Mouse (Mus musculus): ENCODE measurements around the gene Slc25a43. TPM values are rescaled to one million over a fixed set of nuclear protein-coding genes. Genes with fewer than 3 reads are reported as not detected.

Slc25a43 gene
- polyA plus RNA-seq, 1 experiment: 2.7 TPM

DNA sequence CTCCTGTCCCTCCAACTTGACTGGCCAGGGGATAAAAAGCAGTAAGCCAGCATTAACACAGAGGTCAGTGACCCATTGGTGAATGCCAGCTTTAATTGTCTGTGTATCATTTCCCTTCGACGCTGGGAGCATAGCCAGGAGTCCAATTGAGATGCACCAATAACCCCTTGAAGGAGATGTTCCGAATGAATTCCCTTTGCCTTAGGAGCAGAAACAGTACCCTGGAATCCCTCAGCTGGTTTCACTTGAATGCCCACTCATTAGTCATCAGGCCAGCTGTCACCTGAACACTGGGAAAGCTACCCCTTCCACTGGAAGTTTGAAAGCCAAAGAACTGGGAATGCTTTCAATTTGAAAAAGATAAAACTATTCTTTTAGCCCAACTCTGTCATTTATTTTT lies 5.1 kb downstream of the Slc25a43 start:
- no peak overlapping the region for H3K27ac ChIP-seq (ENCODE audit: control insufficient read depth, insufficient read depth, low read depth, low read length)
- TF ChIP-seq POLR2A (IDR thresholded peaks at IDR 0.05; ENCODE audit: control insufficient read depth, low read depth, low read length): no peak
- TF ChIP-seq CTCF (IDR thresholded peaks at IDR 0.05; ENCODE audit: control insufficient read depth, insufficient read depth, insufficient replicate concordance, low read depth, low read length): no peak
- H3K4me3 ChIP-seq (ENCODE audit: control insufficient read depth, low read depth, low read length): no peak overlapping the region
- peaks cover under 1% of the 10 kb centered on the region; the same call in 1 of the 2 replicates for H3K4me1 ChIP-seq (ENCODE audit: control insufficient read depth, insufficient read depth, low read length)
- no peaks in the 10 kb centered on the region for H3K27me3 ChIP-seq (ENCODE audit: control insufficient read depth, insufficient read depth, low read length)
- H3K36me3 ChIP-seq (ENCODE audit: control insufficient read depth, insufficient read depth, low read length): no peaks in the 10 kb centered on the region

DNA sequence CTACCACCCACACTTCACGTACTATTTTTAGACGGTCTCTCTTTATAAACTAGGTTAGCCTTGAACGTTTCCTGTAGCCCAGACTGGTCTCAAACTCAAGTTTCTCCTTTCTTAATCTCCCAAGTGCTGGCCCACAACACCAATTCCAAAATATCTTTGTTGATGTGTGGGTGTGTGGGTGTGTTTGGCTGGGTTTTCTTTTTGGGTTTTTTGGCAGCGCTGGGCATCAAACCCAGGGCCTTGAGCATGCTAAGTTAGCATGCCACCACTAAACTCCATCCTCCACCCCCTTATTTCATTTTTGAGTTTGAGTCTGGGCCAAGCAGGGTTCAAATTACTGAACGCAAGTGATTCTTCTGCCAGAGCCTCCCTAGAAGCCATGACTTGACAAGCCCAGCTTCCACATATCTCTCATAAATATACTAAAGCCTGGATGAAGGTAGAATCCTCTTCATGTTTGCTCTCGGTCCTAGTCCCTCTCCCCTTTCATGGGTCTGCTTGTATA lies 5.9 kb downstream of the Slc25a43 start:
- Histone ChIP-seq H3K4me1 (ENCODE audit: control insufficient read depth, insufficient read depth, low read length) (no peaks in the 10 kb centered on the region; the same call in 1 of the 2 replicates), H3K27ac (ENCODE audit: control insufficient read depth, insufficient read depth, low read depth, low read length) (no peak overlapping the region), H3K4me3 (ENCODE audit: control insufficient read depth, low read depth, low read length) (no peak overlapping the region), H3K36me3 (ENCODE audit: control insufficient read depth, insufficient read depth, low read length) (no peaks in the 10 kb centered on the region), H3K27me3 (ENCODE audit: control insufficient read depth, insufficient read depth, low read length) (no peaks in the 10 kb centered on the region)
- TF ChIP-seq CTCF (IDR thresholded peaks at IDR 0.05; ENCODE audit: control insufficient read depth, insufficient read depth, insufficient replicate concordance, low read depth, low read length) (no peak), POLR2A (IDR thresholded peaks at IDR 0.05; ENCODE audit: control insufficient read depth, low read depth, low read length) (no peak)

DNA sequence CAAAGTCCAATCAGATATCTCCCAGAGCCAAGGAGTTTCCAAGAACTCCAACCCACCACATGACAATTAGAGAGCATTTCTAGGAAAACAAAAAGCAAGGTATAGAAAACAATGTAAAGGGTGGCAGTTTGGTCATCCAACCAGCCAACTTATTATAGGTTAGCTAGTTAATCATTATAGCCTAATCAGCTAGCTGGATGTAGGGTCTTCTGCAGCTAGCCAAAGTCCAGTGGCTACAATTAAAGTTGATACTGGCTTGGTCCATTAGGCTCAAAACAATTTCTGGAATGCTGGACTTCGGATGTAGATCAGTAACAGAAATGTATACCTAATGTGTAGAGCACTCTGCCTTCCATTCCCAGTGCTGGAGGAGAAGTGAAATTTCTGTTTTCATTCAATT lies 7.1 kb downstream of the Slc25a43 start:
- Histone ChIP-seq H3K27me3 (ENCODE audit: control insufficient read depth, insufficient read depth, low read length) (no peaks in the 10 kb centered on the region), H3K36me3 (ENCODE audit: control insufficient read depth, insufficient read depth, low read length) (no peaks in the 10 kb centered on the region), H3K4me1 (ENCODE audit: control insufficient read depth, insufficient read depth, low read length) (no peaks in the 10 kb centered on the region), H3K4me3 (ENCODE audit: control insufficient read depth, low read depth, low read length) (no peak overlapping the region), H3K27ac (ENCODE audit: control insufficient read depth, insufficient read depth, low read depth, low read length) (no peak overlapping the region)
- TF ChIP-seq POLR2A (IDR thresholded peaks at IDR 0.05; ENCODE audit: control insufficient read depth, low read depth, low read length) (no peak), CTCF (IDR thresholded peaks at IDR 0.05; ENCODE audit: control insufficient read depth, insufficient read depth, insufficient replicate concordance, low read depth, low read length) (no peak)

DNA sequence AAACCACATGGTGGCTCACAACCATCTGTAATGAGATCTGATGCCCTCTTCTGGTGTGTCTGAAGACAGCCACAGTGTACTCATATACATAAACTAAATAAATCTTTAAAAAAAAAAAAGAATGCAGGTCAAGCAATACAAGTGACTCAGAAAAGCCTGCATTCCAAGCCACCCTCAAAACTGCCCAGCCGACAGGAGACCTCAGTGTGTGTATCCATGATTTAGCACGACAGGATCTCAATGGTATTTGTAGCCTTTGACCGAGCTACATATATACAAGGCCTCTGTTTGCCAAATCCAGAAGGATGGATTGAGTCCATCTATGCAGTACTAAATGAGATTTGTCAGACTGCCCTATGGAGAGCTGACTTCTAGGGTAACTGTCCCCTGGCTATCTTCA lies 9.1 kb downstream of the Slc25a43 start:
- Histone ChIP-seq H3K27me3 (ENCODE audit: control insufficient read depth, insufficient read depth, low read length) (no peaks in the 10 kb centered on the region), H3K4me1 (ENCODE audit: control insufficient read depth, insufficient read depth, low read length) (no peaks in the 10 kb centered on the region), H3K36me3 (ENCODE audit: control insufficient read depth, insufficient read depth, low read length) (no peaks in the 10 kb centered on the region), H3K27ac (ENCODE audit: control insufficient read depth, insufficient read depth, low read depth, low read length) (no peak overlapping the region), H3K4me3 (ENCODE audit: control insufficient read depth, low read depth, low read length) (no peak overlapping the region)
- TF ChIP-seq CTCF (IDR thresholded peaks at IDR 0.05; ENCODE audit: control insufficient read depth, insufficient read depth, insufficient replicate concordance, low read depth, low read length) (no peak), POLR2A (IDR thresholded peaks at IDR 0.05; ENCODE audit: control insufficient read depth, low read depth, low read length) (no peak)

DNA sequence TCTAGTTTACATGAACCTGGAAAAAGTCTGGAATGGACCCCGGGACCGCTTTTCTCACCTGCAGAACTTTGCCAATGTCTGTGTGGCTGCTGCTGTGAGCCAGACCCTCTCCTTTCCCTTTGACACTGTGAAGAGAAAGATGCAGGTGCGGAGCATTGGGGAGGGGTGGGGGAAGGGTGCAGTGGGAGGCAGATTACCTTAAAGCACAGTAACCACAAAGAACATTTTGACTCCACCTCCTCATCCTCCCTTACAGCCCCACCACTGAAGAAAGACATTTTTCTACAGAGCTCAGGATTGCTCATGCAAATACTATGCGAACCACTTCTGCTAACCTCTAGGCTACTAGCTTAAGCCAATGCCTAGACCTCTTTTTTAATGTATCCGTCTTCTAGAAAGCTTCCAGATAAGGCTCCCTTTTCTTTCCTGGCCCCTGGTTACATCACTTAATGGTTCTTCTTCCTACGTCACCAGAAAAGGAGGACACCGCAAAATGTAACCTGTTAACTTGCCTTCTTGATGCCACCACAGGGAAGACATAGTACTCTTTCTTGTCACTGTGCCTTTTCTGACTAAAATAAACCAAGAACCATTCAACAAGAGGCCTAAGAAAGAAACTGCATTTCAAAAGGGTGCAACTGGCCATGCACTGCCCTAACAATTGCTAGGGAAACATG lies 14.5 kb downstream of the Slc25a43 start:
- H3K4me1 ChIP-seq (ENCODE audit: control insufficient read depth, insufficient read depth, low read length): no peaks in the 10 kb centered on the region
- no peak overlapping the region for H3K4me3 ChIP-seq (ENCODE audit: control insufficient read depth, low read depth, low read length)
- no peaks in the 10 kb centered on the region for H3K36me3 ChIP-seq (ENCODE audit: control insufficient read depth, insufficient read depth, low read length)
- TF ChIP-seq POLR2A (IDR thresholded peaks at IDR 0.05; ENCODE audit: control insufficient read depth, low read depth, low read length) (no peak), CTCF (IDR thresholded peaks at IDR 0.05; ENCODE audit: control insufficient read depth, insufficient read depth, insufficient replicate concordance, low read depth, low read length) (no peak)
- no peak overlapping the region for H3K27ac ChIP-seq (ENCODE audit: control insufficient read depth, insufficient read depth, low read depth, low read length)
- H3K27me3 ChIP-seq (ENCODE audit: control insufficient read depth, insufficient read depth, low read length): no peaks in the 10 kb centered on the region

DNA sequence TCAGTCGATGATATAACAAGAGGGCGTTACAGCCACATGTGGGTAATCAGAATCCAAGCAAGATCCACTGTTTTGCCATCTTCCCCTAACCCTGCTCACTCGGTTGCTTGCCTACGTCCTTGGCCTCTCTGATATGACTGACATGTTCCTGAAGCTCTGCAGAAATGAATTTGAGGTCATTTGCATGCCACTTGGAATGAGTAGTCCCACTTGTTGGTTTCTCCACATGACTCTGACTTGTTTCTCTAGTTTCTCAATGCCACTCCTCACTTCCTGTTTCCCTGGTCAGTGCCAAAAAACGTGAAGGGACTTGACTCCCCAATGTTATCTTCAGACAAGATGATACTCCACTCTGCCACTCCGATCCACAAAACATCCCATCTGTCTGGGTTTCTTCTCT lies 15.1 kb downstream of the Slc25a43 start:
- TF ChIP-seq CTCF (IDR thresholded peaks at IDR 0.05; ENCODE audit: control insufficient read depth, insufficient read depth, insufficient replicate concordance, low read depth, low read length) (no peak), POLR2A (IDR thresholded peaks at IDR 0.05; ENCODE audit: control insufficient read depth, low read depth, low read length) (no peak)
- Histone ChIP-seq H3K4me3 (ENCODE audit: control insufficient read depth, low read depth, low read length) (no peak overlapping the region), H3K36me3 (ENCODE audit: control insufficient read depth, insufficient read depth, low read length) (no peaks in the 10 kb centered on the region), H3K4me1 (ENCODE audit: control insufficient read depth, insufficient read depth, low read length) (no peaks in the 10 kb centered on the region; the same call in 1 of the 2 replicates), H3K27me3 (ENCODE audit: control insufficient read depth, insufficient read depth, low read length) (no peaks in the 10 kb centered on the region), H3K27ac (ENCODE audit: control insufficient read depth, insufficient read depth, low read depth, low read length) (no peak overlapping the region)

DNA sequence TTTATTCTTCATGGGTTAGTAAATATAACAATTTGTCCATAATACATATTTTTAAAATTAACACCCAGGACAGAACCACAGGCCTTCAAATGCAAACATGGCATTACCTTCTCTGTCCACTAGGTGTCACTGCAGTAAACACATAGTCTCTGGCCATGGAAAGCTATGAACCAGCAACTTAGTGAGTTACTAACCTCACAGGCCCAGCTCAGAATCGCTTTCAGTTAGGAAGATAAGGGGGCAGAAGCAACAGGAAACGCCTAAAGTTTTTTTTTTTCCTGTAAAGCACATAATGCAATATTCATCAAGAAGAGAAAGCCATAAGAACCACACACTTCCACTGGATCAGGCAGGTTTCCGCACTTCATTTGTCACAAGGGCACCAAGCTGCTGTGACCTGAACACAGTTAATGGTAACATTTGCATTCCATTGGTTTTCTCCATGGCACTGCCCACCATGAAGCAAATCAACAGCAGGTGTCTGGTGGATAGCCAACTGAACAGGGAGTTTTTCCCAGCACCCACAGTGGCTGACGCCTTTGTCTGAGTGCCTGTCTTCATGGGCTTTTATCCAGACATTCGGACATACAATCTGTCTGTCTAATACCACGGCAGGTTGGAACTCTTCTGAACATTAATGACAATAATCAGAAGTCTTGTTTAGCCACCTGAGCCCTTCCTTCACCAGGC lies 17.6 kb downstream of the Slc25a43 start:
- Histone ChIP-seq H3K4me3 (ENCODE audit: control insufficient read depth, low read depth, low read length) (no peak overlapping the region), H3K36me3 (ENCODE audit: control insufficient read depth, insufficient read depth, low read length) (no peaks in the 10 kb centered on the region), H3K27me3 (ENCODE audit: control insufficient read depth, insufficient read depth, low read length) (no peaks in the 10 kb centered on the region), H3K4me1 (ENCODE audit: control insufficient read depth, insufficient read depth, low read length) (no peaks in the 10 kb centered on the region; the same call in 1 of the 2 replicates), H3K27ac (ENCODE audit: control insufficient read depth, insufficient read depth, low read depth, low read length) (no peak overlapping the region; the same call in 1 of the 2 replicates)
- TF ChIP-seq POLR2A (IDR thresholded peaks at IDR 0.05; ENCODE audit: control insufficient read depth, low read depth, low read length) (no peak), CTCF (IDR thresholded peaks at IDR 0.05; ENCODE audit: control insufficient read depth, insufficient read depth, insufficient replicate concordance, low read depth, low read length) (no peak)

Data from testis, adult 2 months (tissue).